Mouse (Mus musculus) embryonic facial prominence, embryonic 13.5 days (tissue): ENCODE results near the gene Cntnap2. TPM values are rescaled to one million over a fixed set of nuclear protein-coding genes. Genes with fewer than 3 reads are reported as not detected.
A peak's percentile ranks its signal among the peaks of the same experiment; 100 is the strongest.

Experiments used
- ATAC-seq: fragments of 200-750 bp; cut with Nextera tagmentation; 2 replicates; pipeline ENCODE4 v1.8.0; 2017; ENCODE audit warnings: low read depth; ENCODE audit not compliant: insufficient number of reproducible peaks, insufficient read depth, low FRiP score, low TSS enrichment
- H3K27ac ChIP-seq: fragments of 300-500 bp; sonication (generic); 2 replicates; pipeline ENCODE4 v1.5.1; 2015; ENCODE audit warnings: moderate library complexity, mild to moderate bottlenecking, inconsistent platforms
- H3K27me3 ChIP-seq: fragments of 300-500 bp; sonication (generic); 2 replicates; pipeline ENCODE4 v1.6.1; 2015; ENCODE audit warnings: mild to moderate bottlenecking, inconsistent platforms
- H3K36me3 ChIP-seq: fragments of 300-500 bp; sonication (generic); 2 replicates; pipeline ENCODE4 v1.6.1; 2015; ENCODE audit warnings: mild to moderate bottlenecking, inconsistent platforms
- H3K4me1 ChIP-seq: fragments of 300-500 bp; sonication (generic); 2 replicates; pipeline ENCODE4 v1.6.1; 2015; ENCODE audit warnings: inconsistent platforms
- H3K4me2 ChIP-seq: fragments of 300-500 bp; sonication (generic); 2 replicates; pipeline ENCODE4 v1.6.1; 2015; ENCODE audit warnings: moderate library complexity, mild to moderate bottlenecking, inconsistent platforms
- H3K4me3 ChIP-seq: fragments of 300-500 bp; sonication (generic); 2 replicates; pipeline ENCODE4 v1.5.1; 2015; ENCODE audit warnings: mild to moderate bottlenecking, inconsistent platforms
- H3K9ac ChIP-seq: fragments of 300-500 bp; sonication (generic); 2 replicates; pipeline ENCODE4 v1.6.1; 2015; ENCODE audit warnings: mild to moderate bottlenecking, inconsistent platforms
- H3K9me3 ChIP-seq: fragments of 300-500 bp; sonication (generic); 2 replicates; pipeline ENCODE4 v1.6.1; 2016; ENCODE audit warnings: inconsistent platforms
- WGBS: fragments of 180-500 bp; shearing (Covaris S2); methylation state at CpG from one replicate; pipeline ENCODE4 v1.1.7; 2015; ENCODE audit warnings: mixed read lengths; 5-methylcytosine and 5-hydroxymethylcytosine counted together
- polyA plus RNA-seq: library from polyadenylated mRNA; unstranded; fragments of >200 nt; fragmentation: Nextera tagmentation; extraction: Ambion mirVana; gene quantifications from 2 replicates; pipeline ENCODE4 v1.2.1, GENCODE M21; 2015

Cntnap2 gene
- polyA plus RNA-seq, 1 experiment from 2014 or later = 3.1 TPM

GRCm38 (mm10) chr6:47304848-47305490, 2245.8 kb downstream of the Cntnap2 start:
- Histone ChIP-seq H3K27ac (peak overlapping the region; percentile 66), H3K27me3 (no peaks in the 10 kb centered on the region; the same call in 1 of the 2 replicates), H3K9me3 (no peaks in the 10 kb centered on the region), H3K9ac (no peak overlapping the region), H3K36me3 (no peaks in the 10 kb centered on the region), H3K4me1 (peaks cover 25% of the 10 kb centered on the region), H3K4me3 (0 out of 2 replicates have a peak overlapping the region, but pooled peaks have one; percentile 2), H3K4me2 (peak overlapping the region; percentile 45)
- ATAC-seq = no peak
- 36% methylated on average over 11 of the region's 11 CpGs for WGBS

- H3K36me3 ChIP-seq = no peaks in the 10 kb centered on the region
- no peak overlapping the region for H3K4me3 ChIP-seq
- H3K9ac ChIP-seq = no peak overlapping the region
- H3K9me3 ChIP-seq = no peaks in the 10 kb centered on the region
- no peaks in the 10 kb centered on the region for H3K27me3 ChIP-seq
- H3K27ac ChIP-seq = no peak overlapping the region
- no peak overlapping the region for H3K4me2 ChIP-seq
- H3K4me1 ChIP-seq = peaks cover 25% of the 10 kb centered on the region
- WGBS = 64% methylated on average over 8 of the region's 8 CpGs
- ATAC-seq = no peak
These were observed 2247.1 kb downstream of the Cntnap2 start for GRCm38 (mm10) chr6:47306065-47306798.

GRCm38 (mm10) chr6:47306954-47307353, 2247.8 kb downstream of the Cntnap2 start:
- no peak for ATAC-seq
- Histone ChIP-seq H3K36me3 (no peaks in the 10 kb centered on the region), H3K9ac (no peak overlapping the region), H3K4me2 (no peak overlapping the region), H3K9me3 (no peaks in the 10 kb centered on the region), H3K27me3 (no peaks in the 10 kb centered on the region), H3K4me1 (peaks cover 25% of the 10 kb centered on the region), H3K27ac (no peak overlapping the region), H3K4me3 (no peak overlapping the region)
- 72% methylated on average over 12 of the region's 12 CpGs for WGBS

- peak; percentile 54 for ATAC-seq
- no peaks in the 10 kb centered on the region for H3K27me3 ChIP-seq
- peaks cover 26% of the 10 kb centered on the region for H3K4me1 ChIP-seq
- H3K9ac ChIP-seq = peak overlapping the region; percentile 54; the same call in 1 of the 2 replicates
- H3K27ac ChIP-seq = peak overlapping the region; percentile 78
- peak overlapping the region; percentile 32 for H3K4me3 ChIP-seq
- no peaks in the 10 kb centered on the region for H3K36me3 ChIP-seq
- peak overlapping the region; percentile 59 for H3K4me2 ChIP-seq
- no peaks in the 10 kb centered on the region for H3K9me3 ChIP-seq
- 48% methylated on average over 15 of the region's 15 CpGs for WGBS
These were observed 2255.6 kb downstream of the Cntnap2 start for GRCm38 (mm10) chr6:47314507-47315334.

- no peak overlapping the region for H3K27ac ChIP-seq
- peak overlapping the region; percentile 59 for H3K4me2 ChIP-seq
- 30% methylated on average over 2 of the region's 2 CpGs for WGBS
- ATAC-seq = no peak
- peak overlapping the region; percentile 32; the same call in 1 of the 2 replicates for H3K4me3 ChIP-seq
- H3K27me3 ChIP-seq = no peaks in the 10 kb centered on the region
- H3K36me3 ChIP-seq = no peaks in the 10 kb centered on the region
- no peaks in the 10 kb centered on the region for H3K9me3 ChIP-seq
- H3K4me1 ChIP-seq = peaks cover 29% of the 10 kb centered on the region
- no peak overlapping the region for H3K9ac ChIP-seq
These were observed 2256.3 kb downstream of the Cntnap2 start for GRCm38 (mm10) chr6:47315454-47315853.

- no peak for ATAC-seq
- Histone ChIP-seq H3K4me2 (no peak overlapping the region), H3K9ac (no peak overlapping the region), H3K9me3 (no peaks in the 10 kb centered on the region), H3K27me3 (no peaks in the 10 kb centered on the region), H3K4me1 (peaks cover 29% of the 10 kb centered on the region), H3K4me3 (no peak overlapping the region), H3K36me3 (no peaks in the 10 kb centered on the region), H3K27ac (no peak overlapping the region)
These were observed 2258.1 kb downstream of the Cntnap2 start for GRCm38 (mm10) chr6:47317253-47317652.

GRCm38 (mm10) chr6:47318705-47319104, 2259.5 kb downstream of the Cntnap2 start:
- H3K4me2 ChIP-seq = peak overlapping the region; percentile 45
- H3K27me3 ChIP-seq = no peaks in the 10 kb centered on the region
- peaks cover 23% of the 10 kb centered on the region for H3K4me1 ChIP-seq
- H3K36me3 ChIP-seq = no peaks in the 10 kb centered on the region
- ATAC-seq = no peak
- peak overlapping the region; percentile 11; the same call in 1 of the 2 replicates for H3K4me3 ChIP-seq
- 0 out of 2 replicates have a peak overlapping the region, but pooled peaks have one; percentile 37 for H3K9ac ChIP-seq
- no peaks in the 10 kb centered on the region for H3K9me3 ChIP-seq
- 4% methylated on average over 6 of the region's 6 CpGs for WGBS
- H3K27ac ChIP-seq = peak overlapping the region; percentile 51; the same call in 1 of the 2 replicates

- Histone ChIP-seq H3K4me1 (peaks cover 23% of the 10 kb centered on the region), H3K4me2 (peak overlapping the region; percentile 45), H3K27ac (no peak overlapping the region), H3K9ac (no peak overlapping the region), H3K4me3 (peak overlapping the region; percentile 10; the same call in 1 of the 2 replicates), H3K27me3 (no peaks in the 10 kb centered on the region), H3K9me3 (no peaks in the 10 kb centered on the region), H3K36me3 (no peaks in the 10 kb centered on the region)
- 13% methylated on average over 5 of the region's 5 CpGs for WGBS
- ATAC-seq = no peak
These were observed 2260.3 kb downstream of the Cntnap2 start for GRCm38 (mm10) chr6:47319309-47319983.

GRCm38 (mm10) chr6:47323169-47323835, 2264.1 kb downstream of the Cntnap2 start:
- 69% methylated on average over 5 of the region's 5 CpGs for WGBS
- no peak overlapping the region for H3K4me2 ChIP-seq

GRCm38 (mm10) chr6:47323886-47324285, 2264.7 kb downstream of the Cntnap2 start:
- Histone ChIP-seq H3K9me3 (no peaks in the 10 kb centered on the region), H3K36me3 (no peaks in the 10 kb centered on the region), H3K4me2 (no peak overlapping the region), H3K4me1 (peaks cover 10% of the 10 kb centered on the region), H3K27me3 (no peaks in the 10 kb centered on the region; the same call in 1 of the 2 replicates), H3K27ac (no peak overlapping the region), H3K9ac (no peak overlapping the region), H3K4me3 (no peak overlapping the region)
- ATAC-seq = no peak
- 68% methylated on average over 5 of the region's 5 CpGs for WGBS

More at GRCm38 (mm10) chr6:47323169-47323835, 2264.1 kb downstream of the Cntnap2 start:
- ATAC-seq = no peak
- Histone ChIP-seq H3K27me3 (no peaks in the 10 kb centered on the region; the same call in 1 of the 2 replicates), H3K36me3 (no peaks in the 10 kb centered on the region), H3K9ac (no peak overlapping the region), H3K4me1 (peaks cover 13% of the 10 kb centered on the region), H3K4me3 (no peak overlapping the region), H3K9me3 (no peaks in the 10 kb centered on the region), H3K27ac (no peak overlapping the region)
